Mouse (Mus musculus): Measurements from ENCODE around the gene Esyt1. TPM values are rescaled to one million over a fixed set of nuclear protein-coding genes. Genes with fewer than 3 reads are reported as not detected.
"Not testable (repeated sequence)": the region's sequence is repeated elsewhere in the genome, so short reads cannot be mapped to it uniquely, and the experiment has no call there.

Gene Esyt1
- polyA plus RNA-seq, 1 experiment from 2014 or later: 10.3 TPM

DNA sequence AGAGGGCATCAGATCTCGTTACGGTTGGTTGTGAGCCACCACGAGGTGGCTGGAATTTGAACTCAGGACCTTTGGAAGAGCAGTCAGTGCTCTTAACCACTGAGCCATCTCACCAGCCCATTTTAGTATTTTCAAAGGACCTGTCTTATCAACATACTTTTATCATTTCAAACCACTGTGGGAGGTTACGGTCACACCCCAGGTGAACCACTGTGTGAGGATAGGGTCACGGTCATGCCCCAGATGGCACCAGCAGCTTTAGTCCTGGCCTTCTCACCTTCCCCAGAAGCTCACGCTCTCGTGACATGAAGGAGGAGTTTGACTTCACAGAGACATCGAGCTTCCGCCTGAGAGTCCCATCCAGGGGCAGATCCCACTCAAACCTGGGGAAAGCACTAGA lies 14.5 kb downstream of the Esyt1 start:
- Histone ChIP-seq H3K4me3 (ENCODE audit: low read depth, low read length) (no peak overlapping the region), H3K27me3 (ENCODE audit: control insufficient read depth, insufficient read depth, low read depth, low read length) (no peaks in the 10 kb centered on the region), H3K4me2 (ENCODE audit: low read depth, low read length) (no peak overlapping the region), H3K4me1 (ENCODE audit: control insufficient read depth, low read depth, low read length) (peaks cover 22% of the 10 kb centered on the region), H3K27ac (ENCODE audit: low read length) (no peak overlapping the region), H3K9me3 (replicated peaks; ENCODE audit: control insufficient read depth, low read length) (no peaks in the 10 kb centered on the region), H3K36me3 (ENCODE audit: control insufficient read depth, insufficient read depth) (no peaks in the 10 kb centered on the region; the same call in 1 of the 2 replicates), H3K9ac (ENCODE audit: low read depth, low read length) (no peak overlapping the region)
- 67% methylated on average over 9 of the region's 9 CpGs for WGBS (ENCODE audit: insufficient replicate concordance)
- ATAC-seq (ENCODE audit: low read depth): peak; percentile 44; the same call in 1 of the 2 replicates

DNA sequence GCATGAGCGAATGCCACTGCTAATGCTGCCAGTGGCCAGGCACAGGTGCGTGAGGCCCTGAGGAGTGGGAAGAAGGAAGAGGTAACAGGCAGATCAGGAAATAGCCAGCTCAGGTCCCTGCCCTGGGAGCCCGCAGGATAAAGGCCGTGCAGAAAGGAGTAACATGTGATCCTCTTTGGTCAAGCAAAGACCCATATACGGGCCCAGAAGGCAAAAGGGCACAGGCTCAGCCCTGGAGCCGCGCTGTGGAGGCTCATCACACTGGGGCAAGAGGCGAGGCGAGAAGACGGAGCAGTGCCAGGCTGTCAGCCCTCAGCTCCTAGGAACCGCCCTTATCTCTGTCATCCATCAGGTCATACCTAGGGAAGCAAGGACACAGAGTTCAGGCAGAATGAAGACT lies 15.4 kb downstream of the Esyt1 start:
- Histone ChIP-seq H3K36me3 (ENCODE audit: control insufficient read depth, insufficient read depth) (no peaks in the 10 kb centered on the region; the same call in 1 of the 2 replicates), H3K9me3 (replicated peaks; ENCODE audit: control insufficient read depth, low read length) (no peaks in the 10 kb centered on the region), H3K9ac (ENCODE audit: low read depth, low read length) (no peak overlapping the region), H3K4me1 (ENCODE audit: control insufficient read depth, low read depth, low read length) (peaks cover 17% of the 10 kb centered on the region), H3K27me3 (ENCODE audit: control insufficient read depth, insufficient read depth, low read depth, low read length) (no peaks in the 10 kb centered on the region), H3K4me2 (ENCODE audit: low read depth, low read length) (no peak overlapping the region), H3K27ac (ENCODE audit: low read length) (no peak overlapping the region), H3K4me3 (ENCODE audit: low read depth, low read length) (no peak overlapping the region)
- 83% methylated on average over 11 of the region's 11 CpGs for WGBS (ENCODE audit: insufficient replicate concordance)
- no peak for ATAC-seq (ENCODE audit: low read depth)

DNA sequence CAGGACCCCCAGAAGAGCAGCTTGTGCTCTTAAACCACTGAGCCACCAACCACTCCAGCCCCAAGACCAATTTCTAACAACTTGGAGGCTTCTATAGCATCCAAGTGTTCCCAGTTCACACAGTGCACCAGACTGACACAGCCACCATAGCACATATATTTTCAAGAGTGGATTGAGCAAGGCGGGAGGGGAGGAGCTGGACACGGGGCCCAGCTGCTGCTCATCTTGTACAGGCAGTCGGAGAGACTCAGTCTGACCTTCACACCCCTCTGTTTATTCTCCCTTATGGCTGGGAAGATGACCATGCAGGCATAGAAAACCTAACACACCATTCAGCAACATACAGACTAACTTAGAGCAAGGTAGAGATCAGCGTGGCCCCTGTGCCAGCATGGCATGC lies 15.8 kb downstream of the Esyt1 start:
- Histone ChIP-seq H3K27ac (ENCODE audit: low read length) (no peak overlapping the region), H3K36me3 (ENCODE audit: control insufficient read depth, insufficient read depth) (no peaks in the 10 kb centered on the region; the same call in 1 of the 2 replicates), H3K4me1 (ENCODE audit: control insufficient read depth, low read depth, low read length) (peaks cover 19% of the 10 kb centered on the region), H3K27me3 (ENCODE audit: control insufficient read depth, insufficient read depth, low read depth, low read length) (no peaks in the 10 kb centered on the region), H3K9me3 (replicated peaks; ENCODE audit: control insufficient read depth, low read length) (no peaks in the 10 kb centered on the region), H3K4me3 (ENCODE audit: low read depth, low read length) (no peak overlapping the region), H3K9ac (ENCODE audit: low read depth, low read length) (no peak overlapping the region), H3K4me2 (ENCODE audit: low read depth, low read length) (no peak overlapping the region)
- ATAC-seq (ENCODE audit: low read depth): 0 out of 2 replicates have a peak, but pooled peaks have one; percentile 31
- WGBS (ENCODE audit: insufficient replicate concordance): 70% methylated on average over 4 of the region's 4 CpGs

GRCm38 (mm10) chr10:128509203-128509602 lies 16.5 kb downstream of the Esyt1 start:
- peaks cover 25% of the 10 kb centered on the region for H3K4me1 ChIP-seq (ENCODE audit: control insufficient read depth, low read depth, low read length)
- no peaks in the 10 kb centered on the region for H3K27me3 ChIP-seq (ENCODE audit: control insufficient read depth, insufficient read depth, low read depth, low read length)
- H3K9ac ChIP-seq (ENCODE audit: low read depth, low read length): no peak overlapping the region
- no peak overlapping the region for H3K4me3 ChIP-seq (ENCODE audit: low read depth, low read length)
- no peak for ATAC-seq (ENCODE audit: low read depth)
- no peaks in the 10 kb centered on the region; the same call in 1 of the 2 replicates for H3K36me3 ChIP-seq (ENCODE audit: control insufficient read depth, insufficient read depth)
- no peak overlapping the region for H3K27ac ChIP-seq (ENCODE audit: low read length)
- WGBS (ENCODE audit: insufficient replicate concordance): 77% methylated on average over 9 of the region's 9 CpGs
- H3K4me2 ChIP-seq (ENCODE audit: low read depth, low read length): no peak overlapping the region
- no peaks in the 10 kb centered on the region for H3K9me3 ChIP-seq (replicated peaks; ENCODE audit: control insufficient read depth, low read length)

DNA sequence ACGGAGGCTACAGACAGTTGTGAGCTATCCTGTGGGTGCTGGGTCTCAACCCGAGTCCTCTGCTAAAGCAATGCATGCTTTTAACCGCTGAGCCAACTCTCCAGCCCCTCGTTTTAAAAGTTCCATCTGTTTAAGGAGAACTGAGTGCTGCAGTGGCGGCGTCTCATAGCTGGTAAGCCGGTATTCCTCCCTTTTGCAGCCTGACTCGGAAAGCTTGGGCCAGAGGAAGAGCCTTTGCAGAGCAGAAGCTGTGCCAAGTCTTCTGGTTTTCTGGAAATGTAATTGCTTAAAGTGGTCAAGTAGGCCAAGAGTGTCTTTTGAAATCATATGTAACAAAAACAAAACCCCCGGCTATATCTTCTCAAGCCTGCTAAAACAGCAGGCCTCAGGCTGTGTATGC lies 17.4 kb downstream of the Esyt1 start:
- no peak for ATAC-seq (ENCODE audit: low read depth)
- Histone ChIP-seq H3K27ac (ENCODE audit: low read length) (no peak overlapping the region), H3K4me2 (ENCODE audit: low read depth, low read length) (no peak overlapping the region), H3K27me3 (ENCODE audit: control insufficient read depth, insufficient read depth, low read depth, low read length) (no peaks in the 10 kb centered on the region), H3K36me3 (ENCODE audit: control insufficient read depth, insufficient read depth) (no peaks in the 10 kb centered on the region; the same call in 1 of the 2 replicates), H3K9me3 (replicated peaks; ENCODE audit: control insufficient read depth, low read length) (no peaks in the 10 kb centered on the region), H3K4me1 (ENCODE audit: control insufficient read depth, low read depth, low read length) (peaks cover 26% of the 10 kb centered on the region), H3K9ac (ENCODE audit: low read depth, low read length) (no peak overlapping the region), H3K4me3 (ENCODE audit: low read depth, low read length) (no peak overlapping the region)
- 80% methylated on average over 9 of the region's 9 CpGs for WGBS (ENCODE audit: insufficient replicate concordance)

GRCm38 (mm10) chr10:128505974-128506373 lies 19.7 kb downstream of the Esyt1 start:
- no peak overlapping the region for H3K27ac ChIP-seq (ENCODE audit: low read length)
- peaks cover 20% of the 10 kb centered on the region for H3K4me1 ChIP-seq (ENCODE audit: control insufficient read depth, low read depth, low read length)
- no peaks in the 10 kb centered on the region for H3K27me3 ChIP-seq (ENCODE audit: control insufficient read depth, insufficient read depth, low read depth, low read length)
- no peaks in the 10 kb centered on the region for H3K9me3 ChIP-seq (replicated peaks; ENCODE audit: control insufficient read depth, low read length)
- no peaks in the 10 kb centered on the region; the same call in 1 of the 2 replicates for H3K36me3 ChIP-seq (ENCODE audit: control insufficient read depth, insufficient read depth)
- H3K9ac ChIP-seq (ENCODE audit: low read depth, low read length): no peak overlapping the region
- no peak overlapping the region for H3K4me3 ChIP-seq (ENCODE audit: low read depth, low read length)
- 95% methylated on average over 14 of the region's 14 CpGs for WGBS (ENCODE audit: insufficient replicate concordance)
- no peak overlapping the region for H3K4me2 ChIP-seq (ENCODE audit: low read depth, low read length)
- no peak for ATAC-seq (ENCODE audit: low read depth)

- 80% methylated on average over 5 of the region's 5 CpGs for WGBS (ENCODE audit: insufficient replicate concordance)
- H3K36me3 ChIP-seq (ENCODE audit: control insufficient read depth, insufficient read depth); H3K4me3 ChIP-seq (ENCODE audit: low read depth, low read length); H3K4me2 ChIP-seq (ENCODE audit: low read depth, low read length); H3K27me3 ChIP-seq (ENCODE audit: control insufficient read depth, insufficient read depth, low read depth, low read length); ATAC-seq (ENCODE audit: low read depth); H3K9me3 ChIP-seq (replicated peaks; ENCODE audit: control insufficient read depth, low read length); H3K9ac ChIP-seq (ENCODE audit: low read depth, low read length): not testable (repeated sequence)
- Histone ChIP-seq H3K27ac (ENCODE audit: low read length) (0 out of 2 replicates have a peak overlapping the region, but pooled peaks have one; percentile 9), H3K4me1 (ENCODE audit: control insufficient read depth, low read depth, low read length) (peaks cover 15% of the 10 kb centered on the region)
Measured at GRCm38 (mm10) chr10:128505371-128505667, 20.4 kb downstream of the Esyt1 start.

- WGBS (ENCODE audit: insufficient replicate concordance): 13% methylated on average over 9 of the region's 9 CpGs
- Histone ChIP-seq H3K4me2 (ENCODE audit: low read depth, low read length) (peak overlapping the region; percentile 6), H3K9me3 (replicated peaks; ENCODE audit: control insufficient read depth, low read length) (no peaks in the 10 kb centered on the region), H3K36me3 (ENCODE audit: control insufficient read depth, insufficient read depth) (no peaks in the 10 kb centered on the region), H3K4me1 (ENCODE audit: control insufficient read depth, low read depth, low read length) (peaks cover 15% of the 10 kb centered on the region), H3K27ac (ENCODE audit: low read length) (peak overlapping the region; percentile 62), H3K9ac (ENCODE audit: low read depth, low read length) (peak overlapping the region; percentile 22), H3K4me3 (ENCODE audit: low read depth, low read length) (no peak overlapping the region), H3K27me3 (ENCODE audit: control insufficient read depth, insufficient read depth, low read depth, low read length) (no peaks in the 10 kb centered on the region)
- peak; percentile 17; the same call in 1 of the 2 replicates for ATAC-seq (ENCODE audit: low read depth)
Measured at GRCm38 (mm10) chr10:128504641-128505370, 20.9 kb downstream of the Esyt1 start.

- WGBS (ENCODE audit: insufficient replicate concordance): 40% methylated on average over 3 of the region's 3 CpGs
- Histone ChIP-seq H3K27ac (ENCODE audit: low read length) (peak overlapping the region; percentile 62; the same call in 1 of the 2 replicates), H3K4me2 (ENCODE audit: low read depth, low read length) (peak overlapping the region; percentile 6; the same call in 1 of the 2 replicates), H3K4me3 (ENCODE audit: low read depth, low read length) (no peak overlapping the region), H3K9ac (ENCODE audit: low read depth, low read length) (no peak overlapping the region), H3K4me1 (ENCODE audit: control insufficient read depth, low read depth, low read length) (peaks cover 22% of the 10 kb centered on the region), H3K36me3 (ENCODE audit: control insufficient read depth, insufficient read depth) (no peaks in the 10 kb centered on the region), H3K27me3 (ENCODE audit: control insufficient read depth, insufficient read depth, low read depth, low read length) (no peaks in the 10 kb centered on the region), H3K9me3 (replicated peaks; ENCODE audit: control insufficient read depth, low read length) (no peaks in the 10 kb centered on the region)
- ATAC-seq (ENCODE audit: low read depth): no peak
Measured at GRCm38 (mm10) chr10:128504012-128504411, 21.7 kb downstream of the Esyt1 start.
